Mouse (Mus musculus): ENCODE data around the gene Capn10. TPM values are rescaled to one million over a fixed set of nuclear protein-coding genes. Genes with fewer than 3 reads are reported as not detected.

The Capn10 gene
- polyA plus RNA-seq, 1 experiment from 2014 or later = 30.4 TPM

DNA sequence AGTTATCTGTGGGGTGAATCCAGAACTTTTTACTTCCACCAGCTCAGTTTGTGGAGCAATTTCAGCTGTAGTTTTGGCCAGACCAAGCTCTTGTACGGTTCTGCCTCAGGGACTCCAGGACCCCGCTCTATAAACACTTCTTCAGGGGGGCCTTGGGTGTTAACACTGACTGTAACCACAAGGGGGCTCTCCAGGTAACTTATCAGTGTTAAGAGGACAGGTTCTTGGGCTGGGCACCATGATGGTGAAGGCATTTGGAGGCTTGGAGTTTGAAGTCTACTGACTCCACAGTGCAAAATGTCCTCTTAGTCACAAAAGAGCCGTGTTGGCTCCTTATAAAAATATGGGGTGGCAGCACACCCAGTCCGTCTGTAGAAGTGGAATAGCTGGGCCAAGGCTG lies 25.1 kb upstream of the Capn10 start:
- H3K4me3 ChIP-seq = no peak overlapping the region
- WGBS = 67% methylated on average over 4 of the region's 4 CpGs

DNA sequence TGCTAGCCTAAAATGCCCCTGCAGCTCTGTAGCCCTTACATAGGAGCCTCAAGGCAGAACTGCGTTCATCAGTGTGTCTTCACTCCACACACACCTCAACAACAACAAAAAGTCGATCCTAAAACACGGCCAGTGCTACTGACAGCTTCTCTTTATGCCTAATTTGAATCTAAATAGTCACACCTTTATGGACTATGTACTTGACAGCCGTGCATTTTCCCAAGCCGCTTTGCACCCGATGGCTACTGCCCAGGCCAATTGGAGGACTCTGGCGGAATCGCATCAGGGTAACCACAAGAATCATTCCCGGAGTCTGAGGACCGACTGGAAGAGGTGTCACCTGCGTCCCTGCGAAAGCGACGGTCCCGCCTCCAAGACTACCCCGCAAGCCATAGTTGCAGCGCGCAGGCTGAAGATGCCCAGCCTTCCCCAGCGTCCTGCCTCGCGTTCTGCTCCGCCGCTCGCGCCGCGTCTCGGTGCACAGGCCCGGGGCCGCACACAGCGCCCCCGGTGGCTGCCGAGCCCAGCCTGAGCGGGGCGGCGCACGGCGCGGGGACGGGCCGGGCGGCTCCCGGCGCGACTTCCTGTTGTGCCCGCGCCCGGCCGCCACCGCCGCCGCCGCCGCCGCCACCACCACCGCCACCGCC lies 23.8 kb upstream of the Capn10 start, which contains the start of gene Rnpepl1:
Rnpepl1 (plus strand) TSS at position 545 of the 647 bp plus-strand sequence.
- under 1% methylated on average over 41 of the region's 57 CpGs for WGBS
- Histone ChIP-seq H3K36me3 (peaks cover 7% of the 10 kb centered on the region), H3K27me3 (no peaks in the 10 kb centered on the region), H3K4me1 (peaks cover 35% of the 10 kb centered on the region), H3K4me2 (peak within 1 kb of the TSS; percentile 88), H3K9ac (peak within 1 kb of the TSS; percentile 87), H3K9me3 (no peaks in the 10 kb centered on the region), H3K4me3 (peak within 1 kb of the TSS; percentile 73), H3K27ac (peak within 1 kb of the TSS; percentile 90)
- peak; percentile 67 for ATAC-seq (ENCODE audit: borderline replicate concordance, extremely low read depth, low FRiP score, low TSS enrichment)

More for the DNA sequence above, 25.1 kb upstream of the Capn10 start:
- peaks cover 35% of the 10 kb centered on the region for H3K4me1 ChIP-seq
- no peak overlapping the region for H3K9ac ChIP-seq
- no peak overlapping the region for H3K27ac ChIP-seq
- H3K36me3 ChIP-seq = no peaks in the 10 kb centered on the region; the same call in 1 of the 2 replicates
- ATAC-seq (ENCODE audit: borderline replicate concordance, extremely low read depth, low FRiP score, low TSS enrichment) = no peak
- H3K9me3 ChIP-seq = no peaks in the 10 kb centered on the region
- no peaks in the 10 kb centered on the region for H3K27me3 ChIP-seq
- H3K4me2 ChIP-seq = no peak overlapping the region

DNA sequence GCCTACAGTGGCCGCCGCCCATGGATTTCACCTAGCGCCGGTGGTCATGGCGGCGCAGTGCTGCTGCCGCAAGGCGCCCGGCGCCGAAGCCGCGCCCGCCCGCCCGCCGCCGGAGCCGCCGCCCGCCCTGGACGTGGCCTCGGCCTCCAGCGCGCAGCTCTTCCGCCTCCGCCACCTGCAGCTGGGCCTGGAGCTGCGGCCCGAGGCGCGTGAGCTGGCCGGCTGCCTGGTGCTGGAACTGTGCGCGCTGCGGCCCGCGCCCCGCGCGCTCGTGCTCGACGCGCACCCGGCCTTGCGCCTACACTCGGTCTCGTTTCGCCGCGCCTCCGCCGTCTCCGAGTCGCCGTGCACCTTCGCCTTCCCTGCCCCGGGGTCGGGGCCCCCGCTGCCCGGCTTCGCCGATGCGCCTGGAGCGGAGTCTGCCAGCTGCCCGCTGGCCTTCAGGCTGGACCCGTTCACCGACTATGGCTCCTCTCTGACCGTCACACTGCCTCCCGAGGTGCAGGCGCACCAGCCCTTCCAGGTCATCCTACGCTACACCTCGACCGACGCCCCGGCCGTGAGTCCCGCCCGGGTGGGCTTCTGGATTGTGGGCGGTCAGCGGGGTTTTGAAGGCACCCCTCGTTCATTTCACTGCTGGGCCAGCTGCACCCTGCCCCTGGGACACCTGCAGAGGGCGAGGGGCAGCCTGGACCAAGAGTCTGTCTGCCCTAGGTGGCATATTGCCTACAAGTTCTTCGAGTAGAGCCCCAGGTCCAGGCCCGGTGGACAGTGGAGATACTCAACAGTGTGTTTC lies 23.1 kb upstream of the Capn10 start:
- Histone ChIP-seq H3K27ac (peak overlapping the region; percentile 90), H3K9me3 (no peaks in the 10 kb centered on the region), H3K4me2 (peak overlapping the region; percentile 88), H3K4me1 (peaks cover 35% of the 10 kb centered on the region), H3K9ac (peak overlapping the region; percentile 87), H3K27me3 (no peaks in the 10 kb centered on the region), H3K36me3 (peaks cover 15% of the 10 kb centered on the region), H3K4me3 (peak overlapping the region; percentile 73)
- ATAC-seq (ENCODE audit: borderline replicate concordance, extremely low read depth, low FRiP score, low TSS enrichment) = peak; percentile 25; the same call in 1 of the 2 replicates
- under 1% methylated on average over 33 of the region's 85 CpGs for WGBS

DNA sequence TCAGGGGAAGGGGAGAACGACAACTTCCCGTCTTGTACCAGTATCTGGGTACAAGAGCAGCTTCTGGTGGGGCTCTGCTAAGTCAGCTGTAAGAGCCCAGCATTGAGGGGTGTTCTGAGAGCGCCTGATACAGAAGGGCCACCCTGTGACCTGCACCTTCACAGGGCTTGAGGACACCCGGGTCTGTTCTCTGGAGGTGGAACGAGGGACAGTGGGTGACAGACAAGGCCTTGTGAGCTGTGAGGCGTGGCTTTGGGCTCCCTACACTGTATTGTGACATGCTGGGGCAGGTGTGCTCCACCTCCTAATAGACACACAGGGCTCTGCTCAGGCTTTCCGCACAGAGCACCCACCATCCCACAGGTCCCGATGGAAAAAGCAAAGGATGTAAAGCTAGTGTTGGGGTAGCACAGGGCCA lies 22.4 kb upstream of the Capn10 start:
- Histone ChIP-seq H3K36me3 (peaks cover 21% of the 10 kb centered on the region), H3K27me3 (no peaks in the 10 kb centered on the region), H3K4me1 (peaks cover 30% of the 10 kb centered on the region), H3K9ac (peak overlapping the region; percentile 87), H3K4me3 (peak overlapping the region; percentile 73), H3K27ac (peak overlapping the region; percentile 90), H3K9me3 (no peaks in the 10 kb centered on the region), H3K4me2 (peak overlapping the region; percentile 88)
- 33% methylated on average over 8 of the region's 8 CpGs for whole genome bisulfite sequencing
- no peak for ATAC-seq (ENCODE audit: borderline replicate concordance, extremely low read depth, low FRiP score, low TSS enrichment)

DNA sequence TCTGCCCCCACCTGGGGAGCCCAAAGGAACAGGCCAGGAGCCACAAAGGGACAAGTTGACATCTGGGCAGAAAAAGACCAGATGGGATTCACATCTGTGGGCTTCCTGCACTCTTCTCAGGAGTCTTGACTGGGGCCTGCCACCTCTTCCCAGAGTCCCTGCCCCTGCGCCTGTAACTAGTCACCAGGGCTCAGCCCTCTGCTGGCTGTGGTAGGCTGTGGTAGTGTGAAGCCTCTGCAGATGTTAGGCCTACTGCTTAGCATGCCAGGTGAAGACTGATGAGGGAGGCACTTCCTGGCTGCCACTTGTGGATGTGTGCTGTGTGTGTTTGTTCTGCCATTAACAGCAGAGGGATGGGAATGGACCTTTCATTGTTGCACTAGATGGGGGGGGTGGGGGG lies 21.9 kb upstream of the Capn10 start:
- H3K9me3 ChIP-seq = no peaks in the 10 kb centered on the region
- no peak for ATAC-seq (ENCODE audit: borderline replicate concordance, extremely low read depth, low FRiP score, low TSS enrichment)
- peak overlapping the region; percentile 87; the same call in 1 of the 2 replicates for H3K9ac ChIP-seq
- peak overlapping the region; percentile 73 for H3K4me3 ChIP-seq
- peak overlapping the region; percentile 88 for H3K4me2 ChIP-seq
- H3K36me3 ChIP-seq = peaks cover 26% of the 10 kb centered on the region
- no peaks in the 10 kb centered on the region for H3K27me3 ChIP-seq
- peaks cover 30% of the 10 kb centered on the region for H3K4me1 ChIP-seq
- WGBS = 40% methylated on average over 1 of the region's 1 CpGs
- H3K27ac ChIP-seq = no peak overlapping the region

DNA sequence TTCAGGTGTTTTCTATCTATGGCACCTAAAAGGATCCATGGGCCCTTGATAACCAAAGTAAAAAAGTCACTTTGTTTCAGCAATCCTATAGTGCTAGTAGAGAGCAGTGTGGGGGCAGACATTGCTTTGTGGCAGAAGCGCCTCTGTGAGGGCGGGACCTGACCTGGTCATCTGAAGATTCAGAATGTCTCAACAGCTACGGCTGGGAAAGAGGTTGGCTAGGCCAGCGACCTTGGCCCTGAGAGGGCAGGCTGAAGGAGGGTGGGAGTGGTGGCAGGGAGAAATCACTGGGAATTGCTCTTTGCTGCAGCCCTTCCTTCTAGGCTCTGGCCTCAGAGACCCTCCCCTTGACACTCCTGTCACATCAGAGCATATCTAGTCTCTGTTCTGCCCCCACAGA lies 19.9 kb upstream of the Capn10 start:
- peaks cover 43% of the 10 kb centered on the region for H3K36me3 ChIP-seq
- H3K9me3 ChIP-seq = no peaks in the 10 kb centered on the region
- H3K27me3 ChIP-seq = no peaks in the 10 kb centered on the region
- ATAC-seq (ENCODE audit: borderline replicate concordance, extremely low read depth, low FRiP score, low TSS enrichment) = no peak
- 68% methylated on average over 4 of the region's 4 CpGs for WGBS
- peaks cover 22% of the 10 kb centered on the region for H3K4me1 ChIP-seq
- no peak overlapping the region for H3K4me3 ChIP-seq
- H3K9ac ChIP-seq = no peak overlapping the region
- no peak overlapping the region for H3K27ac ChIP-seq
- no peak overlapping the region for H3K4me2 ChIP-seq

DNA sequence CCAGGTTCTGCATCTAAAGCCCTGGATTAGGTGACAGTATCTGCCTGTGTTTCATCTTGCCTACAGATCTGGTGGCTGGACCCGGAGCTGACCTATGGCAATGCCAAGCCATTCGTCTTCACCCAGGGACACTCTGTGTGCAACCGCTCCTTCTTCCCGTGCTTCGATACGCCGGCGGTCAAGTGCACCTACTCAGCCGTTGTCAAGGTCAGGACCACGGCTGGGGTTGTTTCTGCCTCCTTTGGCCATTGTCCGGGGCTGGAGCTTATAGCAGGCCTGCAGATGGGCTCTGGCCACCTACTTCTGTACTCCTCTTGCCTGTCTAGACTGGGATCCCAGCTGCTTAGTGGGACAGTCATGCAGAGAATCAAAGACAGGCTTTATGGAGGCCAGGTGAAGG lies 19.2 kb upstream of the Capn10 start:
- Histone ChIP-seq H3K27ac (no peak overlapping the region), H3K9ac (no peak overlapping the region), H3K36me3 (peaks cover 50% of the 10 kb centered on the region), H3K9me3 (no peaks in the 10 kb centered on the region), H3K27me3 (no peaks in the 10 kb centered on the region), H3K4me2 (no peak overlapping the region), H3K4me1 (peaks cover 17% of the 10 kb centered on the region), H3K4me3 (no peak overlapping the region)
- ATAC-seq (ENCODE audit: borderline replicate concordance, extremely low read depth, low FRiP score, low TSS enrichment) = no peak
- WGBS = 87% methylated on average over 11 of the region's 11 CpGs

DNA sequence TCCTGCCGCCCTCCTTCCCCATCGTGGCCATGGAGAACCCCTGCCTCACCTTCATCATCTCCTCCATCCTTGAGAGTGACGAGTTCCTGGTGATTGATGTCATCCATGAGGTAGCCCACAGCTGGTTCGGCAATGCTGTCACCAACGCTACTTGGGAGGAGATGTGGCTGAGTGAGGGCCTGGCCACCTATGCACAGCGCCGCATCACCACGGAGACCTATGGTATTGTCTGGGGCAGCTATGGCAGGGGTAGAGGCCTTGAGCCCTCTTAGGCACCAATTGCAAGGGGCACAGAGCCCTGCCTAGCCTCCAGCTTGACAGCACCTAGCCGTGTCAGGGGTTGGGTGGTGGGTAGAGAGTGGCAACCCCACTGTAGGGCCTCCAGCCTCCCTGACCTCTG lies 17.5 kb upstream of the Capn10 start:
- Histone ChIP-seq H3K4me3 (no peak overlapping the region), H3K27ac (no peak overlapping the region), H3K4me2 (no peak overlapping the region), H3K4me1 (peaks cover 7% of the 10 kb centered on the region), H3K9me3 (no peaks in the 10 kb centered on the region), H3K36me3 (peaks cover 61% of the 10 kb centered on the region), H3K9ac (no peak overlapping the region), H3K27me3 (no peaks in the 10 kb centered on the region)
- WGBS = 89% methylated on average over 9 of the region's 9 CpGs
- ATAC-seq (ENCODE audit: borderline replicate concordance, extremely low read depth, low FRiP score, low TSS enrichment) = no peak

DNA sequence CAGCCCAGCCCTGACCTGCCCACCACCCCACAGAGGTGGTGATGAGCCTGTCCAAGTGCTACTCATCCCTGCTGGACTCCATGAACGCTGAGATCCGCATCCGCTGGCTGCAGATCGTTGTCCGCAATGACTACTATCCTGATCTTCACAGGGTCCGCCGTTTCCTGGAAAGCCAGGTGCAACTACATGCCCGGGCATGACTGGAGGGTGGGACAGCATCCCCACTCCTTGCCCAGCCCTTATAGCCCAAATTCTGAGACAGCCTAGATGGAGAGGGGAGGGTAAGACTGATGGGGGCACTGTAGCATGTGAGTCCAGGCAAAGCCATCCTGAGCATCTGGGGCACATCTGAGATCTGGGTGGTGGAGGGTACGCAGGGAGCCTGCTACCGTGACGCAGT lies 15.0 kb upstream of the Capn10 start:
- Histone ChIP-seq H3K36me3 (peaks cover 61% of the 10 kb centered on the region), H3K27ac (no peak overlapping the region), H3K4me1 (no peaks in the 10 kb centered on the region), H3K4me2 (no peak overlapping the region), H3K27me3 (no peaks in the 10 kb centered on the region), H3K4me3 (no peak overlapping the region), H3K9ac (no peak overlapping the region), H3K9me3 (no peaks in the 10 kb centered on the region)
- 97% methylated on average over 11 of the region's 11 CpGs for WGBS
- no peak for ATAC-seq (ENCODE audit: borderline replicate concordance, extremely low read depth, low FRiP score, low TSS enrichment)

DNA sequence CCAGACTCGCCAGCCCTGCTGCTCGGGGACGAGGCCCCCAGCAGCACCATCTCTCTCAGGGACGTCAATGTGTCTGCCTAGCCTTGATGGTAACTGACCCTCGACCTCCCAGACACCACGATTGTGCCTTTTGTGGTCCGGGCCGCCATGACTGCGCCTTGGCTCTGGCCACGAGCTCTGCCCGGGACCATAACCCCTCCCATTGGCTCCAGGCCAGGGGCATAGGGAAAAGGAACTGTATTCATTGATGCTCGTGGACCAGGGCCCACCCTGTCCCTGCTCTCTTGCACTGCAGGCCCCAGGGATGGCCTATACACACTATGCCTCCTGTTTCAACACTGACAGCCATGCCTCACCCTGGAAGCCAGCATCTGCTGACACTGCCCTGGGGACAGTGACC lies 14.4 kb upstream of the Capn10 start:
- no peak overlapping the region for H3K4me2 ChIP-seq
- H3K27me3 ChIP-seq = no peaks in the 10 kb centered on the region
- H3K4me3 ChIP-seq = no peak overlapping the region
- ATAC-seq (ENCODE audit: borderline replicate concordance, extremely low read depth, low FRiP score, low TSS enrichment) = no peak
- H3K4me1 ChIP-seq = no peaks in the 10 kb centered on the region
- no peak overlapping the region for H3K27ac ChIP-seq
- 72% methylated on average over 12 of the region's 12 CpGs for WGBS
- no peak overlapping the region for H3K9ac ChIP-seq
- no peaks in the 10 kb centered on the region for H3K9me3 ChIP-seq
- peaks cover 59% of the 10 kb centered on the region for H3K36me3 ChIP-seq

DNA sequence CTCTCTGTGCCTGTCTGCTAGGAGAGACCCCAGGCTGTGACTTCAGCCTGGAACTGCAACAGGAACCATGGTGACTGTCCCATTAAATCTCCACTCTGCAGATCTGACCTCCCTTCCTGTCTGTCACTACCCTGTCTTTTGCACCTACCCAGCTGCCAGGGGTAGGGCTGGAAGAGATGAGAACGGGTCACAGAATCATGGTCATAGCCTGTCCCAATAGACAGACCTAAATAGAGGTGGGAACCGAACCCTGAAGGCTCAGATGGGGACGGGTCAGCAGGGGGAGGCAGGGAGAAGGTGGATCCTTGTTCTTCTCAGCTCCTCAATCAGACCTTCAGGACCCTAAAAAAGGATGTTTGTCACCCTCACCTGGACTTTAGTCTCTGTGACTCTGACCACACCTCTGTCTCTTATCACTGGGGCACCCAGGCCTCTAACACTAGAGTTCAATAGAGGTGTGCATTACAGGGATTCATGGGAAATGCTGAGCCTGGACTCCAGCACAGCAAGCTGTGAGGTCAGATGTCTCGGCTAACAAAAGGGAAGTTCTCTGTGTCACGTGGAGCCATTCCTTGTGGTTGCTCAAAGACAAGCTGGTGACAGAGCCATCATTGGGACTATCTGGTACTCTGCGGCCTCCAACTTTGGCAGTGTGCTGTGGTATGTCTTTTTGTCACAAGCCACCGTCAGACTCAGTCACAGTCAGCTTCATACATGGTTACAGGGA lies 13.5 kb upstream of the Capn10 start:
- ATAC-seq (ENCODE audit: borderline replicate concordance, extremely low read depth, low FRiP score, low TSS enrichment) = no peak
- no peaks in the 10 kb centered on the region for H3K27me3 ChIP-seq
- H3K9ac ChIP-seq = no peak overlapping the region
- H3K27ac ChIP-seq = no peak overlapping the region
- WGBS = 87% methylated on average over 7 of the region's 7 CpGs
- H3K4me3 ChIP-seq = no peak overlapping the region
- H3K9me3 ChIP-seq = no peaks in the 10 kb centered on the region
- H3K4me1 ChIP-seq = no peaks in the 10 kb centered on the region
- H3K36me3 ChIP-seq = peaks cover 51% of the 10 kb centered on the region
- no peak overlapping the region for H3K4me2 ChIP-seq

DNA sequence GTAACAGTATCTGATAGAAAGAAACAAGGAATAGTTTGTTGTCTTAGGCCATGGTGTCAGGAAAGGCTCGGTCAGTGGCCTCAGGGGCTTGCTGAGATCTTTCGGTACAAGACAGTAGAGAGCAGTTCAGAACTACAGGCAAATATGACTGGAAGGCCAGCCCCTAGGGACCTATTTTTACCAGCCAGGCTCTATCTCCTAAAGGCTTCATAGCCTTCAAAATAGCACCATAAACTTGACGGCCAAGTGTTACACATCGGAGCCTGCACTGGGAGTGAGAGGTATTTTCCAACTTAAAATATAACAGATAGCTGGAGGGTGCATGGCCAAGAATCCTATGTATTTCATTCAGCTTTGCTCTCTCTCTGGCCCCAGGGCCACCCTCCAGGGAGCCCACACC lies 12.7 kb upstream of the Capn10 start:
- WGBS = 88% methylated on average over 4 of the region's 4 CpGs
- no peak for ATAC-seq (ENCODE audit: borderline replicate concordance, extremely low read depth, low FRiP score, low TSS enrichment)
- H3K9ac ChIP-seq = no peak overlapping the region
- no peak overlapping the region for H3K4me3 ChIP-seq
- H3K27ac ChIP-seq = no peak overlapping the region
- H3K4me2 ChIP-seq = no peak overlapping the region
- no peaks in the 10 kb centered on the region for H3K27me3 ChIP-seq
- peaks cover 42% of the 10 kb centered on the region for H3K36me3 ChIP-seq
- no peaks in the 10 kb centered on the region for H3K4me1 ChIP-seq
- no peaks in the 10 kb centered on the region for H3K9me3 ChIP-seq
